Mouse (Mus musculus) intestine, embryonic 15.5 days (tissue): ENCODE data around the gene Rln1. TPM values are rescaled to one million over a fixed set of nuclear protein-coding genes. Genes with fewer than 3 reads are reported as not detected.

Experiments
- polyA plus RNA-seq: library from polyadenylated mRNA; unstranded; fragments of >200 nt; fragmentation: Nextera tagmentation; extraction: Ambion mirVana; gene quantifications from 2 replicates; pipeline ENCODE4 v1.2.1, GENCODE M21; 2015

Rln1 gene
- polyA plus RNA-seq, 1 experiment from 2014 or later: 0.21 TPM

Other genes starting within 250 kb of the Rln1 start
- 63.0 and 67.1 TPM in 2 replicates for gene Rcl1, start 233.3 kb downstream of the Rln1 start, polyA plus RNA-seq
- 8.0 and 8.8 TPM in 2 replicates for gene Jak2, start 82.8 kb downstream of the Rln1 start, polyA plus RNA-seq
- gene Insl6, start 9.3 kb downstream of the Rln1 start, polyA plus RNA-seq: 12.8 and 13.8 TPM in 2 replicates
- gene Plgrkt, start 32.7 kb upstream of the Rln1 start, polyA plus RNA-seq: 182 and 201 TPM in 2 replicates
- 0.40 and 0.69 TPM in 2 replicates for gene Cd274, start 32.8 kb upstream of the Rln1 start, polyA plus RNA-seq
- gene Pdcd1lg2, start 76.2 kb upstream of the Rln1 start, polyA plus RNA-seq: not detected in 2 replicates
- gene Ric1, start 187.6 kb upstream of the Rln1 start, polyA plus RNA-seq: 11.9 and 12.3 TPM in 2 replicates